Mouse (Mus musculus) bone marrow macrophage, adult 2 months (primary cell): ENCODE results near the gene Tex21.

Source experiments
- CTCF ChIP-seq: IDR thresholded peaks from 2 replicates; pipeline ENCODE4 v1.5.1; 2012; ENCODE audit warnings: low read depth, mild to moderate bottlenecking, low read length, moderate library complexity
- POLR2A ChIP-seq: IDR thresholded peaks from 2 replicates; pipeline ENCODE4 v1.6.1; 2012; ENCODE audit warnings: mild to moderate bottlenecking, low read depth, low read length, borderline replicate concordance

- no peak for TF ChIP-seq POLR2A
- no peak for TF ChIP-seq CTCF
These were observed 18.5 kb upstream of the Tex21 start for GRCm38 (mm10) chr12:76265001-76265400.
